Mouse (Mus musculus) lung, adult 18-20 months (tissue): Measurements from ENCODE around the gene Cntnap3.
"Not testable (repeated sequence)": the region's sequence is repeated elsewhere in the genome, so short reads cannot be mapped to it uniquely, and the experiment has no call there.

ENCODE experiments used
- DNase-seq, 2 experiments: peaks; one replicate each; pipeline ENCODE4 v3.0.0; 2022; ENCODE audit warnings: mixed read lengths in 2 of 2

Cntnap3 gene

DNA sequence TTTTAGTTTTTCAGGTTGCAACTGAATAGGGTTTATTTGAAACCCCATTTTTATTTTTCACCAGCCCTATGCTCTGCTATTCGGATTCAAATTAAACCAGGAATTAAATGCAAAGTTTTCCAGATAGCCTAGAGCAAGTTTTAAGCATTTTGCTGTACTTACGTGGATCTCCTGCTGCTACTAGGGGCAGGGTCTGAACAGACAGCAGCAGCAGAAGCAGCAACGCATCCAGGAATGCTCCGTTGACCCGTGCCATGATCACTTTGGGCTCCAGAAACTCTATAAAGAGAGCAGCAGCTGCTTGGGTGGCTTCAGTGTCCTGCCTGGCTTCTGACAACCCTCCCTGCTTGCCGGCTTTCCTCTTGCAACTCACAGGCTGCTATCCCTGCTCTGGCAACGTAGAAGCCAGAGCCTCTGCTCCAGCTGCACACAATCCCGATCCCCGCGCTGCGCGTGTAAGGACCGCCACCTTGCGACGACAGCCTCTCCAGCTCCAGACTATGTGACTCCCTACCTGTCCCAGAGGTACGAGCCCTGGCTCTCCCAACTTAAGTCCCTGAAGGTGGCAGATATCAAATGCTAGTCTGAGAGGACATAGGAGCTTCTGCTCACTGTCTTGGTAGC is at the start of gene Cntnap3:
Cntnap3 (minus strand) TSS at position 371 of the 624 bp plus-strand sequence.
- DNase-seq = no peak

DNA sequence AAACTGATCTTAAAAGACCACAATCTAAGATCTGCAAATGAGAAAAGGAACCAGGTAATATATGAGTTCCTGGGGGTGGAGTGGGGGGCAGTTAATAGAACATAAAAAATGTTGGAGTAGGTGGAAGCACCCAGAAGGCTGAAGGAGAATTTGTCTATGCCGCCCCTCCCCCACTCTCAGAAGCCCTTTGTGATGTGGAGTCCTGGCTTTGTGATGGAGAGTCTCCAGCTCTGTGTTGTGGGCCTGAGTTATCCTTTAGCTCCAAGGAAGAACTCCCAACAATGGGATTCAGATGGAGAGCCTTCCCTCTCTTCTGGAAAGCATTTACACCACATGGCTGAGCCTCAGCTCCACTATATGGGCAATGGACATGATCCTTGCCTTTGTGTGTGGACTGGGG is 13.4 kb upstream of the Cntnap3 start, which contains the start of gene Spata31:
Spata31 (plus strand) TSS at position 216 of the 400 bp plus-strand sequence.
- no peak for DNase-seq

DNA sequence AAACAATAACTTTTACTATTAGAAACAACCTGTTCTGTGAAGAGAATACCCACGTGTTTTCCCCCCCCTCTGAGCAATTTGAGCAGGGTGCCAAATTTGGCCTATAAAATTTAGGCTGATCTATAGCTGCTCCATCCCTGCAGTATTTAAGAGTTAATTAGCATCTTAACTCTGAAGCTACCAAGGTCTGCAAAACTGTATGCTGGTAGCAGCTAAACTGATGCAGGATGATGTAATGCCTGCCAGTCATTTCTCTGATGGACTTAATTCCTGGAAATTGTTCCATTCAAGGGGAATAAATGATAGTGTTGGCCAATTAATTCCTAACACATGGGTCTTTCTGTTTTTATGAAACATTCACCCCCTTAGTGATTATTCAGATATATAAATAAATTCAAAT is 623 bp downstream of the Cntnap3 start:
- no peak for DNase-seq

DNA sequence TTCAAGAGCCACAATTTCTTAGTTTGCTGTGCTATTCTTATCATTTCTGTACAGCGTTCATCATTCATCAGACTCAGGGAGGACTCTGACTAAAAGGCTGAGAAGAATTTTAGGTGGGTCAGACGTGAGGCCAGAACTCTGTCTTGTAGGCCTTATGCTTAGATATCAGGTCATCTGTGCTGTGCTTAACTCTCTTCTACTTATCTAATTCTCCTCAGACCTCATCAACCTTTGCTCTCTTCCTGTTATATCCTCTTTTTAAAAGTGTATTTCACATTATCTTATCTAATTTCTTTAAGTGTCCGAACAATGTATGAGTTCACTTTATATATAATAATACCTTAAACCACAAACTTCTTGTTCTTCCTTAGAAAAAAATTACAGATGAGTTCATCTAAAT is 38.4 kb downstream of the Cntnap3 start:
- no peak for DNase-seq

DNA sequence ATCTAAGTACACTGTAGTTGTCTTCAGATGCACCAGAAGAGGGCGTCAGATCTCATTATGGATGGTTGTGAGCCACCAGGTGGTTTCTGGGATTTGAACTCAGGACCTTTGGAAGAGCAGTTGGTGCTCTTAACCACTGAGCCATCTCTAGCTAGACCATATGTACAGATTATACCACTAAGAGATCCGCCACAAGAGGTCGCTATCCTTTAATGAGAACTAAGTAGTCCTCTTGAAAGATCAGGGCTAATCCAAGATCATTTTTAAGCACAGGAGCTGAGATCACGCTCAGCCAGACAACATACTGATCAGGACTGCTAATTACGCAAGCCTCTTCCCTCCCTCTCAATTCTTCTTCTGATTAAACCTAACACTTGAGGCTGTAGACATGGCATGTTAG is 78.9 kb downstream of the Cntnap3 start:
- not testable (repeated sequence) for DNase-seq

DNA sequence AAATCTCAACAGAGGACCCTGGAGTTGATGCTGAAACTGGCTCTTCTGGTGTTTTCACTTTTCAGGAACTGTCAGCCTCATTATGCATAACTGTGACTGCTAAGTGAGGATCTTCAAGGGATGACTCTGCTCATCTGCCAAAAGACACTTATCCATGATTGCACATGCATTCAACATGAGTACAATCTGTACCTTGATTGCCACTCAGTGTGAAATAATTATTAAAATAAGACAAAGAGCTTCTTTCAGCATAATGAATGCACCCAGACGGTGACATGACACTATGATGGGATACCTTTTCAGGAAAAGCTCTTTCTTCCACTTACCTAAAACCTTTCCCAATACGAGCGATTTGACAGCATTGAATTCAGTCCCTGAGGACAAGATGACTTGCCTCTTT is 158.4 kb downstream of the Cntnap3 start:
- no peak for DNase-seq

DNA sequence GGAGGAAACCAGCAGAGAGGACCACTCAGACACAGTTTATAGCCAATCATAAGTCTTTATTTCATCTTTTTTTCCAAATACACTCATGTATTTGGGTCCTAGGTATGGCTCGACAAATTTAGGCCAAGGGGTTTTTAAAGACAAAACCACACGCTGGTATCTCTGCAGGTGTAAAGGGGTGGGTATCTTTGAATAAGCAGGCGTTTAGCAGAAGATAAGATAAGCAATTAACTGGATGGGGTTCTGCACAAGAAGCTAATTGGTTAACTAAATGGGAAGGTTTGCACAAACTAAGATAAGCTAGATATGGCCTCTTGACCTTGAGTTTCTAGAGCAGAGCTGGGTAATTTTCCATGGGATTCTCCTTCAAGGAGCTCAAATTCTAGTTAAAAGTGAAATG is 171.5 kb downstream of the Cntnap3 start:
- DNase-seq = no peak

DNA sequence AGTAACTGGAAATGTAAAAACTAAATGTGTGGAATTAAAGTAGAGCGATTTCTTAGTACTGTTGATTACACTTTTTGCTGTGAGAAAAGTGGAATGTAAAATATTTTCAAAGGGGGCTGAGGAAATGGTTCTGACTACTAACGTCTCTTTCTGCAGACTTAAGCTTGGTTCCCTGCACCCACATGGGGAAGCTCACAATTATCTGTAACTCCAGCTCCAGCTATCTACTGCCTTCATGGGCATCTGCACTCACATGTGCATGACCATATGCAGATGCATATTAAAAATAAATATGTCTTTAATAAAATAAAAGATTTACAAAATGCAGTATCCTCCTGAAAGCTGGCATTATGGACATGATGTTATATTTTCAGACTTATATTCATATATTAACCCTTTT is 187.0 kb downstream of the Cntnap3 start:
- no peak for DNase-seq

DNA sequence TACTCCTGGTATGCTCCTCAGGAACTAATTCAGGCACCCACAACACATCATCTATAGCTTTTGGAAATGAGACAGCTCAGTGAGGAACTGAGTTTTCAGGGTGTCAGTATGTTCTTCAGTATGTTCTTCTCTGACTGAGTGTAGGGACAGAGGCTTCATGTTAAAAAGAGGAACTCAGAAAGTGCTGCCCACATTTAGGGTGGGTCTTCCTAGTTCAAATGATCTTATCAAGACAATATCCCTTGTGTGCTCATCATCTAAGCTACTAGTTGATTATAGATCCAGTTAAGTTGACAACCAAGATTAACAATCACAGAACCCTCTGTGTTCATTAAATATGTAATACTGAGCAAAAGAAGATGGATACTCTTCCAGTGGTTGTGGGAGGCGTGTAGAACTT is 211.3 kb downstream of the Cntnap3 start:
- DNase-seq = no peak
